Mouse (Mus musculus): ENCODE data around the gene Gm11037. TPM values are rescaled to one million over a fixed set of nuclear protein-coding genes. Genes with fewer than 3 reads are reported as not detected.

The Gm11037 gene
- total RNA-seq, 2 experiments from 2014 or later, result not detected

DNA sequence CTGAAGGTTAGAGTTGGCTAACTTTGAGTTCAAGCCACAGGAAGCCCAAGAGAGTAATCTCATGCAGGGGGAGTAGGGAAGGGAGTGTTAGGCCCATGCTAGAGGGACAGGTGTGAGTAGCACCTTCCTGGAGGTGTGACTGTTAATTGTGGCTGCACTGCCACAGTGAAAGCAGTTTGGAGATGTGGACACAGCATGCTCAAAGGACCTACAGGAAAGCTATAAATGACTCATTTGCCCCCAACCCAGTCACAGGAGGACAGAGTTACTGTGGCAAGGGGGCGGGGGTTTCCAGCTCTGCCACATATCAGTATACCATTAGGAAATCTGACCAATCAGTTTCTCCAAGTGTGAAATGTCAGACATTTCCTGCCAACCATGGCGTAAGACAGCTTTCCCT lies 12.2 kb downstream of the Gm11037 start:
- intact Hi-C loops (cut with DNase I), result no loop called here
- no peak for DNase-seq (ENCODE audit: low spot score in 2 of 2)

DNA sequence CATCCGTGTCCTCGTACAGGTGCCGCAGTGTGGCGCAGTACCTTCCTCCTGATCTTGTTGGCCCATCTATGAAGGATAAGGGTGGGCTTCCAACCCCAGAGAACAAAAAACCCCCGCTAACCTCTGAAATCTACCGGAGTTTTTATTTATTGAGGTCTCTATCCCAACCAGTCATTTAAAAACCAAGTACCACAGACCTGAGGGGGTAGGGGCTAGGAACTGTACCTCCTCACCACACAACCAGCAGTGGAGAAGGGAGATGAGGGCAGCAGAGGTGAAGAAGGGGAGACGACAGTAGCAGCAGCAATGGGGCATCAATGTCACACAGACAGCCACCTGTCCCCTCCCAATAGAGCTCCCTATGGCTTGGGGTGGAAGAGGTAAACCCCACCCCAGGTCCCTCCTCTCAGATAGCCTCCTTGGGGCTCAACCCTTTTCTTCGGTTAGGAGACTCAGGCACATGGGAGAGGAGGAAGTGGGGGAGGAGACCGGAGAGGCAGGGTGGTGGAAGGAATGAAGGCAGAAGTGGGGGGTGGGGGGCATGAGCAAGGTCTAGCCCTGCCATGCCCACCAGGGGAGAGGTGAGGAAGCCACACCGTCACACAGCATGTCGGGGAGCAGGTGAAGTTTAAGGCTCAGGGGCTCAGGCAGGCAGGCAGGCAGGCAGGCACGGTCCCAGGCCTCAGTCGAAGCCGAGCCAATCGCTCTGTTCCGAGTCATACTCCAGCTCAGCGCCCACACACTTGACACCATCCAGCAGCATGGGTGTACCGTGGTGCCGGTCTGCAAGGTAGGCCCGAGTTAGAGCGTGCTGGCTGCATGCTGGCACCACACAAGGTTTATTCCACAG lies 13.1 kb downstream of the Gm11037 start:
- intact Hi-C loops (cut with DNase I), result no loop called here
- DNase-seq (ENCODE audit: low spot score in 2 of 2), result no peak

DNA sequence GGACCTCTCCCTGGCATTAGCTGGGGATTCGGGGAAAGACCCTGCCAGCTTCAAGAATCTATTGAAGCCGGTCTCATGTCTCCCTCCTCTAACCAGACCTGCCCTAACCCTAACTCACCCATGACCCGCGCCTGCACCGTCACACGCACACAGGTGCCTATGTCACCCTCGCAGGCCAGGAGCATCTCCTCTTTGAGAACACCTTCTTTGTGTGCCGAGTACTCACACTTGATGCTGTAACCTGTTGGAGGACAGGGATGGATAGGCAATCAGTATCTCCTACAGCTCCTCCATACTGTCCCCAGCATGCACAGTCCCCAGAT lies 13.7 kb downstream of the Gm11037 start:
- DNase-seq (ENCODE audit: low spot score in 2 of 2), result no peak
- intact Hi-C loops (cut with DNase I), result no loop called here

- DNase-seq (ENCODE audit: low spot score in 2 of 2), result no peak
Measured at GRCm38 (mm10) chr2:131148353-131149253, 15.3 kb downstream of the Gm11037 start.

DNA sequence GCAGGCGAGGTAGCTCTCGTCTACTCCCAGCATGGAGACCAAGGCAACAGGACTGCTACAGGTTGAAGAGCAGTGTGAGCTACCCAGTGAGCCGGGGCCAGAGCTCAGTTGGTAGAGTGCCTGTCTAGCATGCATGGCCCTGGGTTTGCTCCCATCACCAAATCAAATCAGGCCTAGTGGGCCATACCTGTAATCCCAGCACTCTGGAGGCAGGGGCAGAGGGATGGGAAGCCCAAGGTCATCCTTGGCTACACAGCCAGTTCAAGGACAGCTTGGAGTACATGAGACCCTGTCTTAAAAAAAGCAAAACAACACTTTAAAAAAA lies 15.9 kb downstream of the Gm11037 start:
- intact Hi-C loops (cut with DNase I), result no loop called here
- no peak for DNase-seq (ENCODE audit: low spot score in 2 of 2)

More at GRCm38 (mm10) chr2:131148353-131149253, 15.3 kb downstream of the Gm11037 start:
- intact Hi-C loops (cut with DNase I), result no loop called here

- DNase-seq (ENCODE audit: low spot score in 2 of 2), result no peak
- intact Hi-C loops (cut with DNase I), result no loop called here
Measured at GRCm38 (mm10) chr2:131152166-131152730, 19.0 kb downstream of the Gm11037 start.

- DNase-seq (ENCODE audit: low spot score in 2 of 2), result no peak
- intact Hi-C loops (cut with DNase I), result no loop called here
Measured at GRCm38 (mm10) chr2:131154036-131154435, 20.7 kb downstream of the Gm11037 start.

GRCm38 (mm10) chr2:131156987-131157386 lies 23.7 kb downstream of the Gm11037 start:
- DNase-seq (ENCODE audit: low spot score in 2 of 2), result no peak
- intact Hi-C loops (cut with DNase I), result no loop called here

GRCm38 (mm10) chr2:131159491-131159910 lies 26.2 kb downstream of the Gm11037 start:
- intact Hi-C loops (cut with DNase I), result no loop called here
- peak; percentile 28 to 38 for DNase-seq (ENCODE audit: low spot score in 2 of 2)

GRCm38 (mm10) chr2:131159938-131160581 lies 26.8 kb downstream of the Gm11037 start, which contains the start of gene 1700037H04Rik:
1700037H04Rik (minus strand) TSS chr2:131160081.
- intact Hi-C loops (cut with DNase I), result loop anchor here (2.0 kb wide), 1 partner anchor 65 kb away; no protein-coding TSS in a partner anchor
- DNase-seq (ENCODE audit: low spot score in 2 of 2), result peak; percentile 92 to 94

- intact Hi-C loops (cut with DNase I), result loop anchor here (2.0 kb wide), 1 partner anchor 66 kb away; no protein-coding TSS in a partner anchor
- peak; percentile 26 to 28 for DNase-seq (ENCODE audit: low spot score in 2 of 2)
Measured at GRCm38 (mm10) chr2:131160671-131161111, 27.4 kb downstream of the Gm11037 start.

DNA sequence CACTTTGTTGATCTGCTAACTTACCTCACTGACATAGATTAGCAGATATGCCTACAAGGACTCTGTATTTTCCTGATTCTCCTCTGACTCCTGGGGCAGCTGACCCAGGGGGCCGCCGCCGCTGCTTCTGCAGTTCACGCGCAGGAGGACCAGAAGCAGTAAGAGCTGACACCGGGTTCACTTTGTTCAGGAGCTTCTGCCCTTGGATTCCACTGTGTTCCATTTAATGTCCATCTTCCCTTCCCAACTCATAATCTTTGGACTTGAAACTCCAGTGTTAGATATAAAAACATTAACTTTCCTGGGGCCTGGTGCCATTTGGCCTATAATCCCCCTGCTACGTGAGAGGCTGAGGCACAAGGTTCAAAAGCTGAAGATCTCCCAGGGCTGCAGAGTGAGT lies 30.6 kb downstream of the Gm11037 start:
- intact Hi-C loops (cut with DNase I), result no loop called here
- no peak for DNase-seq (ENCODE audit: low spot score in 2 of 2)

- intact Hi-C loops (cut with DNase I), result no loop called here
- DNase-seq (ENCODE audit: low spot score in 2 of 2), result no peak
Measured at GRCm38 (mm10) chr2:131166172-131166571, 32.9 kb downstream of the Gm11037 start.

DNA sequence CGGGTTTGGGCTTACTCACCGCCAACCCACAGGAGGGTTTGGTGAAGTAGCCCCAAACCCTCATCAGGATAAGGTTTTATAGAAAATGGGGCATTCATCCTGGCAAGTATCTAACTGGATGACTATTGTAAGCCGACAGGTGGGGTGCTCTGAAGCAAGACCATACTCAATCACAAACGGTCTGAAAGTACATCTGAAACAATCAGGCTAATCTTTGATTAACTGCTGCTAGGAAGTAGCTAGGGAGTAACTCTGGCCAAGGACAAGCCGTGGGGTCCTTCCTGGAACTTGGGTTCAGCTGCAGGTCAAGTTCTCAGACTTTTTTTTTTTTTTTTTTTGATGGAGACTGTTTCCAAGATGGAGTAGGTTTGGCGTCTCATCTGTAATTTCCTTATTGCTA lies 34.7 kb downstream of the Gm11037 start:
- intact Hi-C loops (cut with DNase I), result no loop called here
- DNase-seq (ENCODE audit: low spot score in 2 of 2), result no peak

GRCm38 (mm10) chr2:131168914-131169313 lies 35.6 kb downstream of the Gm11037 start:
- intact Hi-C loops (cut with DNase I), result no loop called here
- DNase-seq (ENCODE audit: low spot score in 2 of 2), result no peak

GRCm38 (mm10) chr2:131170936-131171335 lies 37.6 kb downstream of the Gm11037 start:
- no peak for DNase-seq (ENCODE audit: low spot score in 2 of 2)
- intact Hi-C loops (cut with DNase I), result no loop called here

DNA sequence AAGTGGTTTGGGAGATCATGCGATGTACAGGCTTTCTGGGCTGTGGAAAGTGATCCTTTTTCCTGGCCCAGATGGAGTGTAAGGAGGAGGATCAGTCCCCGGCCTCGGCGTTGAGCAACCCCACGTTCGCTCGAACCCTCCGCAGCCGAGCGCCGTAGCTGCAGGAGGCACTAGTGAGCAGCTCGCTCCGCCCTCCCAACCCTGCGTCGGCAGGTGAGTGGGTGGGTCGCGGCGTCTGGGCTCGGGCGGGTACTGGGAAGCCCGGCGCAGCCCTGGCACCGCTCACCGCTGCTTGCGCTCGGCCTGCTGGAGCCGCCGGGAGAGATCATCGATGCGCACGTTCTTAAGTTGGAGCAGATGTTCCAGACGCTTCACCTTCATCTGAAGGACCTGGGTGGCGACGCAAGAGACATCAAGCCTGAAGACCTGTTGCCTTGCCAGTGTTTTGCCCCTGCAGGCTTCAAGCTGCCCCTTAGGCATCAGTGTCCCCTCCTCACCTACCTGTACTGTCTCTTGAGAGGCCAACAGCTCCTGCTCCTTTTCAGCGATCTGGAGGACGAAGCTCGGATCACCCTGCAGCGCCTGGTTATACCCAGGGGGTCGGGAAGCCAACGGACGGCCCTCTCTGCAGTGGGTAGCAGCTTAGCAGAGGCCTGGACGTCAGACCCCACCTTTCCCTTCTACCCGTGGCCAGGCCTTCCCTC lies 38.3 kb downstream of the Gm11037 start:
- intact Hi-C loops (cut with DNase I), result no loop called here
- peak; percentile 74 to 80 for DNase-seq (ENCODE audit: low spot score in 2 of 2)

DNA sequence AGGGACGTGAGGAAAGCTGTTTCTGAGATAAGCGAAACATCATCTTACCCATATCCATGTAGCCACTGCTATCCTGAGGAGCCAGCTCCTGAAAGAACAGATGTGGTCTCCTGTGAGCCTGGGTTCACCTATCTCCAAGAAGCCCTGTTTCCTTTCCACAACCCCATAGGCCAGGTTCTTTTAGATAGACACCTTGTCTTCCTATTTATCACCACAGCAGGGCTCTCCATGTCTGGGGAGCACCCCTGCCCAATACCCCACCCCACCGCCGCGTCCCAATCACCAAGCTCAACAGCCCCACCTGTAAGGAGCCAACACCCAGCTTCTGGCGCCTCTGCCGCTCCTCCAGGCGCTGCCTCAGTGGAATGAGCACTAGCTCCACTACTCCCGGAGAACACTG lies 39.0 kb downstream of the Gm11037 start:
- intact Hi-C loops (cut with DNase I), result no loop called here
- no peak for DNase-seq (ENCODE audit: low spot score in 2 of 2)

GRCm38 (mm10) chr2:131174700-131175099 lies 41.4 kb downstream of the Gm11037 start:
- peak; percentile 51 to 72 for DNase-seq (ENCODE audit: low spot score in 2 of 2)
- intact Hi-C loops (cut with DNase I), result loop anchor here (5.0 kb wide), 1 partner anchor 88 kb away; the partner anchor contains the start of gene Pank2
